Mouse (Mus musculus) CH12.LX (cell line): Measurements from ENCODE around the gene Zfp46.

Experiments used
- EP300 ChIP-seq: IDR thresholded peaks from 2 replicates; pipeline ENCODE4 v1.6.1; 2011; ENCODE audit warnings: low read length, improper control_type of control experiment
- ETS1 ChIP-seq: conservative IDR thresholded peaks from 2 replicates; pipeline ENCODE4 v1.6.1; 2012; ENCODE audit warnings: low read depth, mild to moderate bottlenecking, inconsistent platforms, low read length, improper control_type of control experiment, moderate library complexity
- POLR2A ChIP-seq: IDR thresholded peaks from 2 replicates; pipeline ENCODE4 v1.6.1; 2011; ENCODE audit warnings: low read depth, mild to moderate bottlenecking, improper control_type of control experiment, low read length
- RCOR1 ChIP-seq: conservative IDR thresholded peaks from 2 replicates; pipeline ENCODE4 v1.6.1; 2012; ENCODE audit warnings: low read depth, mild to moderate bottlenecking, inconsistent platforms, low read length, improper control_type of control experiment
- ZNF384 ChIP-seq: IDR thresholded peaks from 2 replicates; pipeline ENCODE4 v1.6.1; 2012; ENCODE audit warnings: low read depth, low read length, improper control_type of control experiment, inconsistent platforms

DNA sequence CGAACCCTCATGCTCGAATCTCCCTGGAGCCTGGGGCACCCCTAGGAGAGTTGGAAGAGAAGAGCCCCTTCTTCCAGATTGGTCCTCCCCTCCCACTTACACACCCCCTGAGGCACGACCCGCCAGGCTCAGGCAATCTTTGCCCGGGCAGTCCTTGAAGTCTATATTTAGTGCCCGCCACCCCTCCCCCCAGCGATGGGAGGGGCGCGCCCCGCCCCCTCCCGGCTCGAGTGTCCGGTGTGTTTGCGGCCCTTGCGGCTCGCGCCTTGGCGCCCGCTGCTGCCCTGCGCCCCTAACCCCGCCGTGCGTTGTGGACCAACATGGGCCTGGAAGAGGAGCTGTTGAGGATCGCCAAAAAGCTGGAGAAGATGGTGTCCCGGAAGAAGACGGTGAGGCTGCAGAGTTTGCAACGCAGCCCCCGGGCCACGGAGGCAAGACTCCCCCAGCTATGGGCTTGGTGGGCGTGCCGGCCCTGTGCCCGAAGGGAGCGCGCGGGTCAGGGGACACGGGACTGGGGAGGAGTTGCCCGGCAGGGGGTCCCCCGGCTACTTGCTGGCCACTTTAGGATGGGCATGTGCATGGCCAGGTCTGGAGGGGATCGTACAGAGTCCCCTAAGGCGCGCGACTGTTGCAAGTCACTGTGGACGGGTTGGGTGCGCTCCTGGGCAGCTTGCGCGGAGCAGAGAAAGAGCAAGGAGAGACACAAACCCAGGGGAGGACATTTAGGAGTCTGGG, 36.6 kb upstream of the Zfp46 start, which contains the start of gene Tcea3:
- no peak for TF ChIP-seq ZNF384
- no peak for TF ChIP-seq EP300
- TF ChIP-seq POLR2A: no peak
- no peak for TF ChIP-seq ETS1
- TF ChIP-seq RCOR1: no peak
